ENCODE assay signal across 8 mouse cellular contexts in genomic region chr16:7767691-7768090, GRCm38 (mm10).
"Had no signal": no experiment of that assay in that cellular context is flagged by ENCODE, and none has a peak within 500 bp of the region (broad histone marks: within the 10 kb centered on the region; RNA-seq: fewer than 3 reads in every experiment).

No protein-coding gene starts in this region.

- H3K36me3 ChIP-seq: limb, embryonic 13.5 days; midbrain, embryonic 13.5 days; stomach, embryonic 15.5 days had no signal

- H3K4me2 ChIP-seq: limb, embryonic 13.5 days; midbrain, embryonic 13.5 days; stomach, embryonic 15.5 days had no signal

- H3K4me1 ChIP-seq: limb, embryonic 13.5 days; stomach, embryonic 15.5 days had no signal

- H3K9ac ChIP-seq: limb, embryonic 13.5 days; liver, embryonic 14.5 days; midbrain, embryonic 13.5 days; stomach, embryonic 15.5 days had no signal

- H3K27me3 ChIP-seq: limb, embryonic 13.5 days; midbrain, embryonic 13.5 days; stomach, embryonic 15.5 days had no signal

- H3K4me3 ChIP-seq: layer of hippocampus, adult 2 months; limb, embryonic 13.5 days; midbrain, embryonic 13.5 days; stomach, embryonic 15.5 days had no signal

- DNase-seq: kidney, postnatal 4 days; lung, adult 18-20 months; right cerebral cortex, postnatal 14 days had no signal

- H3K9me3 ChIP-seq: limb, embryonic 13.5 days; midbrain, embryonic 13.5 days; stomach, embryonic 15.5 days had no signal

- H3K27ac ChIP-seq: layer of hippocampus, adult 2 months; limb, embryonic 13.5 days; liver, embryonic 14.5 days; midbrain, embryonic 13.5 days; stomach, embryonic 15.5 days had no signal

- ATAC-seq: midbrain, embryonic 13.5 days had no signal
